12 mouse cellular contexts compared by ENCODE assay signal in the genomic region with DNA sequence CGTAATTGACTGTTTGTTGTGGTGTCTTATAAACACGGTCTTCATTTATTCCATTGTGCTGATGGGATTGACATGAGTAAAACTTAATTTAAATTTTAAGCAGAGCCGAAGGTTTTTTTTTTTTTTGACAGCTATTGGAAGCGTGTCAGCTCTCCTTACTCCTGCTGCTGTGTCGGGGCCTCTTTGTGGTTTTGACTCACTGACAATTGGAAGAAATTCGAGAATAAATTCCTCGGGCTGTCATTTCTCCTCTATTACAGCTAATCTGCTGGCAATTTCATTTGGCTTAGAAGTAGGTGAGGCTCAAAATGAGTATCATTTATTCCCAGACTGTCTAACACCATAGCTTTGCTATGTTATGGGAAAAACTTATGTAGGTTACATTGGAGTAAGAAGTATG.
"Had no signal": no experiment of that assay in that cellular context is flagged by ENCODE, and none has a peak within 500 bp of the region (broad histone marks: within the 10 kb centered on the region; RNA-seq: fewer than 3 reads in every experiment).

No protein-coding gene starts in this region.

- H3K4me3 ChIP-seq: layer of hippocampus, adult 2 months; left cerebral cortex, adult 2 months; midbrain, embryonic 12.5 days had no signal

- H3K36me3 ChIP-seq: midbrain, embryonic 12.5 days had no signal

- H3K27me3 ChIP-seq: midbrain, embryonic 12.5 days had no signal

- H3K4me2 ChIP-seq: midbrain, embryonic 12.5 days had no signal

- ATAC-seq: midbrain, embryonic 16.5 days had no signal

- H3K27ac ChIP-seq: kidney, postnatal 0 days; layer of hippocampus, adult 2 months; left cerebral cortex, adult 2 months; liver, embryonic 14.5 days; midbrain, embryonic 12.5 days had no signal

- H3K9me3 ChIP-seq: midbrain, embryonic 12.5 days had no signal

- H3K4me1 ChIP-seq: midbrain, embryonic 12.5 days had no signal

- DNase-seq: kidney, adult 9 months; kidney, postnatal 4 days; liver; lung, adult 18-20 months; right cerebral cortex, postnatal 14 days; thymus, postnatal 36 days had no signal

- H3K9ac ChIP-seq: liver, embryonic 14.5 days; midbrain, embryonic 12.5 days had no signal
